Mouse (Mus musculus) E14TG2a.4 (cell line): ENCODE data around the gene Ppargc1a.

ENCODE experiments used
- H3K27me3 ChIP-seq: 2 replicates; pipeline ENCODE4 v1.6.1; 2014; ENCODE audit warnings: low read length, control low read depth; ENCODE audit not compliant: insufficient read depth
- H3K36me3 ChIP-seq: 2 replicates; pipeline ENCODE4 v1.6.1; 2014; ENCODE audit warnings: low read length, control low read depth; ENCODE audit not compliant: insufficient read depth
- H3K4me1 ChIP-seq: replicated peaks from 2 replicates; pipeline ENCODE4 v1.6.1; 2014; ENCODE audit warnings: low read depth, low read length, control low read depth
- H3K4me3 ChIP-seq: replicated peaks from 2 replicates; pipeline ENCODE4 v1.5.1; 2014; ENCODE audit warnings: mild to moderate bottlenecking, low read length
- H3K9me3 ChIP-seq: 2 replicates; pipeline ENCODE4 v1.6.1; 2014; ENCODE audit warnings: low read length, control low read depth
- CTCF ChIP-seq: conservative IDR thresholded peaks from 2 replicates; pipeline ENCODE4 v1.5.1; 2014; ENCODE audit warnings: low read length
- NANOG ChIP-seq: IDR thresholded peaks from 2 replicates; pipeline ENCODE4 v1.6.1; 2014; ENCODE audit warnings: borderline replicate concordance, low read length, mixed read lengths
- POU5F1 ChIP-seq: IDR thresholded peaks from 2 replicates; pipeline ENCODE4 v1.6.1; 2014; ENCODE audit warnings: low read length, borderline replicate concordance

The Ppargc1a gene

DNA sequence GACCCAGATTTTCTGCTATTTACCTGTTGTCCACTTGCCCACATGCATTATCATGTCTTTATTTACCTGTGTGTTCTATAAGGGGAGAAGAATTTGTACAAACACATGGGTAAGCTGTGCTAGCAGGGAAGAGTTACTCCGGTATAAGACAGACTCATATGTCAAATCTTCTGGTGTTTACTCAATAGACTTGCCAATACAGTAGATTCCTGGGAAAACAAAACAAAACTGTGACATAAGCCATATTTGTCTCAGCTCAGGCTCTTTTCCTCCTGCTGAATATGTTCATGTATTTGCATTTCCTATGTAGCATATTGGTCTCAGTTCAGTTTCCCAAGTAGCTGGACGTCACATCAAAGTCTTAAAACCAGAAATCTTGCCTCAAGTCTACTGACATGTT, 135.0 kb downstream of the Ppargc1a start:
- Histone ChIP-seq H3K4me1 (no peaks in the 10 kb centered on the region), H3K4me3 (no peak overlapping the region), H3K36me3 (no peaks in the 10 kb centered on the region), H3K27me3 (no peaks in the 10 kb centered on the region), H3K9me3 (no peaks in the 10 kb centered on the region)
- TF ChIP-seq POU5F1 (no peak), CTCF (no peak), NANOG (no peak)

DNA sequence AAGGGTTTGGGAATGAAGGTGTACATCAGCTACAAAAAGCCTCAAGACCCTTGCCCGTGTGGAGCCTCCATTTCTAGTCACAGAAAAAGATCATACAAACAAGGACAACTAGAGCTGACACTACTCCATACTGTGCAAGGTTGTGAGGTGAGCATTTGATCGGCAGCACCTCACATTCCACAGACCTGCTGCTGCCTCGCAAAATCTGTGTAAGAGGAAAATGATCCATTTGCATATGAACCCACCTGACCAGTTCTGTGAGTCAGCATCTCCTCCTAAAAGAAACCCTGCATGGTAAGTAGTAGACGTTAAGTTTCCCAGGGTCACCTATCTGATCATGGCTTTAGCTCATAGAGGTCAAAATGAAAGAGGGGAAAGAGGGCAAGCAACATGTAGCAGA, 135.5 kb downstream of the Ppargc1a start:
- no peaks in the 10 kb centered on the region for H3K36me3 ChIP-seq
- H3K4me1 ChIP-seq, result no peaks in the 10 kb centered on the region
- H3K9me3 ChIP-seq, result no peaks in the 10 kb centered on the region
- H3K27me3 ChIP-seq, result no peaks in the 10 kb centered on the region
- H3K4me3 ChIP-seq, result no peak overlapping the region
- TF ChIP-seq POU5F1 (no peak), CTCF (no peak), NANOG (no peak)

DNA sequence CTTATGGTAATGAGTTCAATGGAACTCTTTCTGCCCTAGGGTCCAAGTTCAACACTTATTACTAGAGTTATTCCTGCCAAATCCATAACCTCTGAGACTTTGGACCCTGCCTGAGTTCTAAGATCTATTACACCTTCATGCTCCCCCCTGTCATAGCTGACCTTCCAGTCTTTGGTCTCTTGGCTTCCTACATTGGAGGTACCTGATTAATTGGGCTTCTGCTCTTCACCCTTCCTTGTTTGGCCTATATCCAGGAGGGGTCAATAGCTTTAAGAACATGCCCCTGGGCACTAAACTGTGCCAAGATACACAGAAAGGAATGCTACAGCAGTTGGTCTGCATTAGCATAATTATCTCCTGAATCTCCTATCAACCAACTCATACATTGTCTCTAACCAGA, 141.1 kb downstream of the Ppargc1a start:
- no peak overlapping the region for H3K4me3 ChIP-seq
- TF ChIP-seq CTCF (no peak), POU5F1 (no peak), NANOG (no peak)
- no peaks in the 10 kb centered on the region for H3K4me1 ChIP-seq

DNA sequence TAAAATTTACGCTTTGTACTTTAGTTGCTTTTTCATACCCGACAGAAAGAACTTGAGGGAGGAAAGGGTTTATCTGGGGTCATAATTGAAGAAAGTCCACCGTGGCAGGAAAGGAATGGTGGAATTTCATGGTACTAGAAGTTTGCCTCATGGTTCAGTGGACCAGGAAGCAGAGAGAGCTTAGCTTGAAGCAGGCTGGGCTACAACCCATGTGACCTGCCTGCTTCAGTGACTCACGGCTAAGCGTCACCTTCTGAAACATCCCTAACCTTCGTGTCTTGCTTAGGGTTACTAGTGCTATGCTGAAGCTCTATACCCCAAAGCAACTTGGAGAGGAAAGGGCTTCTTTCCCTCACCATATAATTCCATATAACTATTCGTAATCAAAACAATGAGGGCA, 151.1 kb downstream of the Ppargc1a start:
- no peak overlapping the region for H3K4me3 ChIP-seq
- TF ChIP-seq CTCF (no peak), POU5F1 (no peak), NANOG (no peak)
- H3K4me1 ChIP-seq, result no peaks in the 10 kb centered on the region
- H3K27me3 ChIP-seq, result no peaks in the 10 kb centered on the region
- no peaks in the 10 kb centered on the region for H3K36me3 ChIP-seq
- no peaks in the 10 kb centered on the region for H3K9me3 ChIP-seq

More for the DNA sequence above, 141.1 kb downstream of the Ppargc1a start:
- Histone ChIP-seq H3K36me3 (no peaks in the 10 kb centered on the region), H3K9me3 (no peaks in the 10 kb centered on the region), H3K27me3 (no peaks in the 10 kb centered on the region)

DNA sequence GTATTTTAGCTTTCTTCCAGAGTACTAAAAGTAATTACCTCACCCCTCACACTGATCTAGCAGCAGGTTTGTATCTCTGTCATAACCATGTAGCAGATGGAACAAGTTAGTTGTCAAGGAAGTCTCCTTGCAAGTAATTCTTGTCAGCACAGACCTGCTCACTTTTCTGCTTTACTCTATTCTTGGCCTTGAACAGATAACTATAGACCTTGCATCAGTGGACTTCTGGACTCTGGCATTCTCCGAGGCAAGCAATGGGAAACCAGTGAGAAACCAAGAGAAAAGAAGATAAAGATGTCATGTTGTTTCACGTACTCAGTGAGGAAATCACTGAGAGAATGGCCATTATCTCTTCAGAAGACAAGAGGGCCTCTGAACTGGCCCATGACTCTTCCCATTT, 152.1 kb downstream of the Ppargc1a start:
- TF ChIP-seq NANOG (no peak), CTCF (no peak), POU5F1 (no peak)
- no peaks in the 10 kb centered on the region for H3K27me3 ChIP-seq
- H3K9me3 ChIP-seq, result no peaks in the 10 kb centered on the region
- H3K4me3 ChIP-seq, result no peak overlapping the region
- H3K36me3 ChIP-seq, result no peaks in the 10 kb centered on the region
- no peaks in the 10 kb centered on the region for H3K4me1 ChIP-seq

DNA sequence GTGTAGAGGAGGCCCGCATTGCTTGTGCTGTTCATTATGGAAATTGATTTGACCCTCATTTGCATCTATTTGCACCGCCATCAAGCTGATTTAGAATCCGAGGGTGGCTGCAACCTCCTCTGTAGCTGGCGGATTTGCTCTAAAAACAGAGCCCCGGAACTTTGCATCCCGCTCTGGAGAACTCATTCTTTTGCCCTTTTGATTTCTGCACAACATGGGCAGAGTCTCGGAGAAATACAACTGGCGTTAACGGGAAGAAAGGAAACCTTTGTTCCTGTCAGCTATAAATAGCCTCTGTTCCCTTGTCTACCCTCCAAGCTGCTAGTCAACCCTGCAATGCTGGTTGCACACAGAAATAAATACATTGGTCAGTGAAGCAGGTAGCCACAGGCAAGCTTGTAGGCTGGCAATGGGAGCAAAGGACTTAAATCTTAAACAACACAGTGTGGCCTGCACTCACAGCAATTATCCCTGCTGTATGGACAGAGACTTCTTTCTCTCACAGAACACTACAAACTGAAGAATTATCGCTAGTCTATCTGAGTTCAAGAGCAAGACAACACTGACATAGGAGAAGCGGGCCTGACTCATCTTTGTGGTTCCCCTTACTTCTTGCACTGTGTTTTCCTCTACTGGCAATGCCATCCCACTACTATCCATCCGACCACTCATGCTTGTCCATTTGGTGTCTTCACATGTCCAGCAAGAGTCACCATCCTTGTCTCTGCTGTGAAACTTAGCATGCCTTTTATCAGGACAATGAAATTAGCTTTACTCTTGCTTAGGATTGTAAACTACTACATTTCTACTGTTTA, 155.0 kb downstream of the Ppargc1a start:
- no peaks in the 10 kb centered on the region for H3K4me1 ChIP-seq
- TF ChIP-seq CTCF (no peak), NANOG (no peak), POU5F1 (no peak)
- no peaks in the 10 kb centered on the region for H3K9me3 ChIP-seq
- no peaks in the 10 kb centered on the region for H3K27me3 ChIP-seq
- no peak overlapping the region for H3K4me3 ChIP-seq
- H3K36me3 ChIP-seq, result no peaks in the 10 kb centered on the region

DNA sequence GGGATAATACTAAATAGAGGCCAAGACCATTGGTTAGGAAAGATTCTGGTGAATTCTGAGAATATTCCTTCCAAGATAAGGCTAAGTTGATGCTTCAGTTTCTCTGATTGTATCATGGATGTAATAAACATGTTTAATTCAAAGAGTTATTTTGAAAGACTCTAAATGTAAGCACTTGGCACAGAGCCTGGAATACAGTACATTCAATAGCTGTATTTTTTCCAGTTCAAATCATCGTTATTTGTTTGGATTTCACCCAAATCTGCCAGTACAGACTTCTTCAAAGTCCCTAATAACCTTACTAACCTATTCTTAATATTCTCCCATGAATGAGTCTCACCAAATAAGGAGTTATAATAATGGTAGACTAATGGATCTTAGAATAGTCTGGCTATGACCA, 157.5 kb downstream of the Ppargc1a start:
- TF ChIP-seq CTCF (no peak), POU5F1 (no peak), NANOG (no peak)
- Histone ChIP-seq H3K36me3 (no peaks in the 10 kb centered on the region), H3K4me3 (no peak overlapping the region), H3K9me3 (no peaks in the 10 kb centered on the region), H3K4me1 (no peaks in the 10 kb centered on the region), H3K27me3 (no peaks in the 10 kb centered on the region)

DNA sequence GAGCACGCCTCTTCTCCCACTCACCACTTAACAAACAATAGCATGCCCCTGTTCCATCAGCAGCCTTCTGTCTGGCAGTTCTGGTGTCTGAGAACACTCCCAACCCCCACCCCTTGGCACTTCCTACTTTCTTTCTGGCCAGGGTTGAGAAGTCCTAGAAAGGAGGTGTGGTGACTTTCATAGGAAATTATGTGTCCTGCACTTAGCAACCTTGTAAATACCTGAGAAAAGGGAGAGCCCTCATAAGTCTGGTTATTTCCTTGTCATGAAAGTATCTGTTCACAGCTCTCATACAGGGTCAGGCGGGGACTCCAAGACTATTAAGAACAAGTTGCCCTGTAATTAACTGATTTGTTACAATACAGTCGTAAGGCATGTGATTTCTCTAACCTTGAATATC, 161.1 kb downstream of the Ppargc1a start:
- no peaks in the 10 kb centered on the region for H3K36me3 ChIP-seq
- no peak overlapping the region for H3K4me3 ChIP-seq
- no peaks in the 10 kb centered on the region for H3K27me3 ChIP-seq
- no peaks in the 10 kb centered on the region for H3K9me3 ChIP-seq
- TF ChIP-seq CTCF (no peak), NANOG (no peak), POU5F1 (no peak)
- H3K4me1 ChIP-seq, result no peaks in the 10 kb centered on the region
